Mouse (Mus musculus) embryonic facial prominence, embryonic 14.5 days (tissue): ENCODE results near the gene Olfr961. TPM values are rescaled to one million over a fixed set of nuclear protein-coding genes. Genes with fewer than 3 reads are reported as not detected.

Experiments
- ATAC-seq: fragments of 200-750 bp; cut with Nextera tagmentation; 2 replicates; pipeline ENCODE4 v1.8.0; 2017; ENCODE audit warnings: low read depth, moderate number of reproducible peaks, moderate TSS enrichment
- DNase-seq: peaks from one replicate; pipeline ENCODE4 v3.0.0-alpha.2; 2015; ENCODE audit warnings: low spot score
- H3K27ac ChIP-seq: fragments of 300-500 bp; sonication (generic); replicated peaks from 2 replicates; pipeline ENCODE4 v1.5.1; 2014; ENCODE audit warnings: low read depth, mild to moderate bottlenecking, low read length, moderate library complexity
- H3K27me3 ChIP-seq: fragments of 300-500 bp; sonication (generic); replicated peaks from 2 replicates; pipeline ENCODE4 v1.6.1; 2014; ENCODE audit warnings: low read length; ENCODE audit not compliant: control insufficient read depth, insufficient read depth
- H3K36me3 ChIP-seq: fragments of 300-500 bp; sonication (generic); 2 replicates; pipeline ENCODE4 v1.6.1; 2014; ENCODE audit warnings: low read length, mixed read lengths; ENCODE audit not compliant: control insufficient read depth, insufficient read depth
- H3K4me1 ChIP-seq: fragments of 300-500 bp; sonication (generic); 2 replicates; pipeline ENCODE4 v1.6.1; 2014; ENCODE audit warnings: antibody characterized with exemption, low read length; ENCODE audit not compliant: control insufficient read depth, insufficient read depth
- H3K4me2 ChIP-seq: fragments of 300-500 bp; sonication (generic); 2 replicates; pipeline ENCODE4 v1.6.1; 2014; ENCODE audit warnings: low read depth, mild to moderate bottlenecking, low read length, moderate library complexity, mixed read lengths
- H3K4me3 ChIP-seq: fragments of 300-500 bp; sonication (generic); 2 replicates; pipeline ENCODE4 v1.5.1; 2014; ENCODE audit warnings: low read depth, mild to moderate bottlenecking, low read length
- H3K9ac ChIP-seq: fragments of 300-500 bp; sonication (generic); 2 replicates; pipeline ENCODE4 v1.6.1; 2014; ENCODE audit warnings: low read depth, mild to moderate bottlenecking, low read length, moderate library complexity, mixed read lengths
- H3K9me3 ChIP-seq: fragments of 300-500 bp; sonication (generic); 2 replicates; pipeline ENCODE4 v1.6.1; 2016; ENCODE audit warnings: low read length; ENCODE audit not compliant: control insufficient read depth
- WGBS: fragments of 180-500 bp; shearing (Covaris S2); extraction: QIAGEN DNeasy Blood & Tissue Kit; methylation state at CpG from one replicate; pipeline ENCODE4 v1.1.7; 2014; 5-methylcytosine and 5-hydroxymethylcytosine counted together
- polyA plus RNA-seq: library from polyadenylated mRNA; unstranded; fragments of >200 nt; fragmentation: Nextera tagmentation; extraction: Ambion mirVana; gene quantifications from 2 replicates; pipeline ENCODE4 v1.2.1, GENCODE M21; 2014

Olfr961 gene
- polyA plus RNA-seq, 1 experiment from 2014 or later, result not detected

- Histone ChIP-seq H3K4me1 (no peaks in the 10 kb centered on the region), H3K9ac (no peak overlapping the region), H3K36me3 (no peaks in the 10 kb centered on the region), H3K4me2 (no peak overlapping the region), H3K27me3 (no peaks in the 10 kb centered on the region), H3K4me3 (no peak overlapping the region), H3K9me3 (no peaks in the 10 kb centered on the region), H3K27ac (no peak overlapping the region)
- no peak for ATAC-seq
- WGBS, result 92% methylated on average over 2 of the region's 2 CpGs
- DNase-seq, result no peak
Measured at GRCm38 (mm10) chr9:39678557-39678956, 33.7 kb downstream of the Olfr961 start.

DNA sequence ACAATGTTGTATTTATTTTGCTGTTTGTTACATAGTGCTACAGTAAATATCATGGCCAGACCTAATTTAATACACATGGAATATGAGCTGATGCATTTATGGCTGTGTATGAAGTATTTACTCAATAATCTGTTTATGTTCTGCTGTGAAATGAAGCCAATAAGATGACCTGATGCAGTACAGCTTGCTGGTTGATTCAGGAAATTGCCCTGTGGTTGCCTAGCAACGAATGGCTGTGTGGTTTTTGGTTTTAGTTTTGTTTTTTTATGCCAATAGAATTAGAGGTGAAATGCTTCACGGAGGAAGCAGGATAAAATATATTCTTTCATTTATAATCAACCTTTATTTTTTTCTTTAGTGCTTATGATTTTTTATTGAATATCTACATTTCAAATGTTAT lies 34.4 kb downstream of the Olfr961 start:
- Histone ChIP-seq H3K4me1 (no peaks in the 10 kb centered on the region), H3K9me3 (no peaks in the 10 kb centered on the region), H3K27ac (no peak overlapping the region), H3K4me3 (no peak overlapping the region), H3K36me3 (no peaks in the 10 kb centered on the region), H3K27me3 (no peaks in the 10 kb centered on the region), H3K9ac (no peak overlapping the region), H3K4me2 (no peak overlapping the region)
- WGBS, result 47% methylated on average over 2 of the region's 2 CpGs
- ATAC-seq, result no peak
- DNase-seq, result peak; percentile 30

Other genes starting within 250 kb of the Olfr961 start
- not detected in 2 replicates for gene Olfr952, start 217.9 kb upstream of the Olfr961 start, polyA plus RNA-seq
- not detected in 2 replicates for gene Olfr954, start 188.4 kb upstream of the Olfr961 start, polyA plus RNA-seq
- gene Olfr955, start 173.1 kb upstream of the Olfr961 start, polyA plus RNA-seq, result 0.18 TPM in 1 of 2 replicates, not detected in the other
- gene Olfr44, start 151.1 kb upstream of the Olfr961 start, polyA plus RNA-seq, result not detected in 2 replicates
- 0.14 and 0.42 TPM in 2 replicates for gene Olfr957, start 129.3 kb upstream of the Olfr961 start, polyA plus RNA-seq
- 0.18 TPM in 1 of 2 replicates, not detected in the other for gene Olfr958, start 91.0 kb upstream of the Olfr961 start, polyA plus RNA-seq
- gene Olfr959, start 69.5 kb upstream of the Olfr961 start, polyA plus RNA-seq, result not detected in 2 replicates
- 165 and 171 TPM in 2 replicates for gene AW551984, start 40.7 kb upstream of the Olfr961 start, polyA plus RNA-seq
- gene Olfr148, start 34.4 kb upstream of the Olfr961 start, polyA plus RNA-seq, result not detected in 2 replicates
- not detected in 2 replicates for gene Olfr960, start 23.7 kb upstream of the Olfr961 start, polyA plus RNA-seq
- not detected in 2 replicates for gene Olfr963, start 22.1 kb downstream of the Olfr961 start, polyA plus RNA-seq
- gene Olfr149, start 62.0 kb downstream of the Olfr961 start, polyA plus RNA-seq, result not detected in 2 replicates
- gene Olfr965, start 66.3 kb downstream of the Olfr961 start, polyA plus RNA-seq, result not detected in 2 replicates
- not detected in 2 replicates for gene Olfr150, start 85.9 kb downstream of the Olfr961 start, polyA plus RNA-seq
- gene Olfr967, start 101.2 kb downstream of the Olfr961 start, polyA plus RNA-seq, result not detected in 2 replicates
- gene Olfr968, start 138.2 kb downstream of the Olfr961 start, polyA plus RNA-seq, result not detected in 2 replicates
- gene Olfr969, start 145.9 kb downstream of the Olfr961 start, polyA plus RNA-seq, result 0.13 TPM in 1 of 2 replicates, not detected in the other
- gene Olfr970, start 163.8 kb downstream of the Olfr961 start, polyA plus RNA-seq, result 0.13 TPM in 1 of 2 replicates, not detected in the other
- not detected in 2 replicates for gene Olfr971, start 191.8 kb downstream of the Olfr961 start, polyA plus RNA-seq
- 0.33 TPM in 1 of 2 replicates, not detected in the other for gene Olfr972, start 221.3 kb downstream of the Olfr961 start, polyA plus RNA-seq